Mouse (Mus musculus) heart, adult 2 months (tissue): ENCODE measurements at regions not wholly inside any gene's neighbourhood (a gene's known extent, or its start where the extent isn't known, plus 50 kb on each side); places are given as distances from the start of the nearest gene placed in this dataset.

Experiments
- CTCF ChIP-seq: fragments of 200-600 bp; IDR thresholded peaks from 2 replicates; pipeline ENCODE4 v1.8.1; 2022; ENCODE audit warnings: antibody characterized with exemption, mild to moderate bottlenecking, moderate library complexity
- POLR2A ChIP-seq: fragments of 200-500 bp; IDR thresholded peaks from 2 replicates; pipeline ENCODE4 v1.6.1; 2011; ENCODE audit warnings: mild to moderate bottlenecking, low read depth, low read length, control low read depth; ENCODE audit not compliant: insufficient read depth

DNA sequence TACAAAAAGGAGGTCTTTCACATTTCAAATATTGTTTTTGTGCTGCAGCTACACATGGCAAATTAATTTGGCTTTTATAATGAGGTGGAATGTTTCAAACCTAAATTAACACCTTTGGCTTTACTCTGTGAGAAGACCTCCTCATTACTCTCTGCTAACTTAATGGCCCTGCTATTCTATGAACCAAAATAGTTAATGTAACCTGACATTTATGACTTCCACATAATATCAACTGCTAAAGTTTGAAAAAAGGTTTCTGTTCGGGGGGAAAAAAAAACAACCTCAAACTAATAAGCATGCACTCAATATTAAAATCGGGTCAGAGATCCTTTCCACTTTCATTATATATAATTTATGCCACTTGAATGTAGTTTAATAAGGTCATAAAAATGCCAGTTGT is 197.2 kb upstream of the Cep162 start:
- TF ChIP-seq POLR2A = no peak
- no peak for TF ChIP-seq CTCF
